Mouse (Mus musculus): Measurements from ENCODE around the gene Zfyve26.

Gene Zfyve26

DNA sequence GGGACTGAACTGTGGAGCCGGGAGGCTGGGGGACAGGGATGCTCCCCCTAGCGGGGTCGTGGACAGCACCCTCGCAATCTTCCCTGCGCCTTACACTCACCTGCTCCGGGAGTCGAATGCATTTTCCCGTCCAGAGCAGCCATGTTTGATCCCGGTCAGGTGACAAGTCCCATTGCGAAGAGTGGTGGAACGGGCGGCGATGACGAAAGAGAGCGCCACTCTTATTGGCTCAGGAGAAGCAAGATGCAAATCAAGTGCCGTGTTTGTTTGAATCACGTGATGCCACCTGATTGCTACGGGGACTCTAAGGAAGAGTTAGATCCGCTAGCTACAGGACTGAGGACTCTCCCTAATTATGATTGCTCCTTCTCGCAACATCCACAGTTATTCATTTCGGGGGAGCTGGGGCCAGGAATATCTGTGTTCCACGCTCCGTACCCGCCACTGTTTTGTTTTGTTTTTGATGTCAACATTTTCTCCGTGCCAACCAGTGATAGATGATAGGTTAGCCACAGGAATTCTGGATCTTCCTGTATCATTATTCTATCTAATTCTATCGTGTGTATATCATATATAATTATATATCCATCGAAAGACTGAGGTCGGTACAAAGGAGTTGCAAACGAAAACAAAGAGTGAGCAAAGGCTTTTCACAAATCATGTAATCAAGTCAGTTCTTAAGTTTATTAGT is at the start of gene Zfyve26:
TSS of gene Zfyve26 (minus strand) at position 179 of the 691 bp plus-strand sequence.
- in situ Hi-C loops (cut with MboI, MseI) = loop anchor here (5.0 kb wide), 1 partner anchor 104 kb away; the partner anchor contains the start of gene Rdh11

DNA sequence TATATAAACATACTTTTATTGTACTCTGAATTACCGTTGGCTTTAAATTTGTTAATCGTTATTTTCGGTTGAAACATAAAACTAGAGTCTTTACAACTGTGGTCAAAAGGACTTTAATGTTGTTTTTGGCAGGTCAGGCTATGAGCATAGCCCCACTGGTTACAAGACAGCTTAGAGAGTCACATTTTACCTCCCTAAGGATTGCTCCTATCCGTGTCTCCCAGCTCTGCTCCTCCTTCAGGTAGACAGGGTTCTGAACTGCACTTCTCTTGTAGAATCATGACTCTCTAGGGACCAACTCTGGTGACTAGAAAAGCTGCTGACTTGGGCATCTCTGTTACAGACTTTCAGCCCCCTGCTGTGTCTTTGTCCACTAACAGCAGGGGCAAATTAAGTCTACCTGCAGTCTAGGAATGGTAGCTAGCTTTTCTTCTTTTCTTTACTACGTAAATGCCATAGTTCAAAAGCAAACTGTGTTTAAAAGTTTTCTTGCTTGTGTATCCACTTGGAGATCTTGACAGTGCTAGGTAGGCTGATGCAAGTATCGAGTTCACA is 45.3 kb upstream of the Zfyve26 start:
- in situ Hi-C loops (cut with MboI, MseI) = no loop called here

- in situ Hi-C loops (cut with MboI, MseI) = no loop called here
These were observed 44.4 kb upstream of the Zfyve26 start for GRCm38 (mm10) chr12:79340513-79340912.

DNA sequence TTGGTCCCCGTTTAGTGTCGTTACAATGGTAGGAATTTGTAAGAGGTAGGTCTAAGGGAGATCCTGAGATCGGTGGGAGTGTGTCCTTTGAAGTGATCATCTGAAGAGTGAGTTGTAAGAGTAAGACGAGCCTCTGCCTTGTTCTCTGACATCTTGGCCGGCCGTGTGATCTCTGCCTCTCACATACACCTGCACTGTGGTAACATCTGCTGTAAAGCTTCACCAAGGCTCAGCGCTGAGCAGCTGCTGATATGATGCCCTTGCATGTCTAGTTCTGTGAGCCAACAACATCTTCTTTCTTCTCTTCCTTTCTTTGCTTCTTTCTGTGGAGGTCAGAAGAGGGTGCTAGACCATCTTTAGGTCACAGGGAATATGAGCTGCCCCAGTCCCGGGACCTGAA is 42.7 kb upstream of the Zfyve26 start:
- in situ Hi-C loops (cut with MboI, MseI) = no loop called here

DNA sequence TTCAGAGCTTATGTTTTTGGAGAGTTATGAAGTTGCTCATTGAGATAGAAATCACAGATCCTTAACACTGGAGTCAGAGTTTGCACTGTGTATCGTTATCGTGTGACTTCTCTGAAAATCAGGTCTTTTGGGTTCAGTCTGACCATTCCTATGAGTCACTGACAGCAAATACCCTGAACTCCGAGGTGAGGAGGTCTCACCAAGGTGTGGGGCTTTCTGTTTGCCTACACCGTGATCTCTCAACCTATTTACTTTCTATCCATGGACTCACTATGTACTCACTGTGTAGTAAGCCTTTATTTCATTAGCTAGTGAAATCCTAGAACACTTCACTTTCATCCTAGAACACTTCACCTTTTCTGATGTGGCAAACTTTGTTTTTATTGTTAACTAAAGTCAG is 35.6 kb upstream of the Zfyve26 start:
- in situ Hi-C loops (cut with MboI, MseI) = no loop called here

DNA sequence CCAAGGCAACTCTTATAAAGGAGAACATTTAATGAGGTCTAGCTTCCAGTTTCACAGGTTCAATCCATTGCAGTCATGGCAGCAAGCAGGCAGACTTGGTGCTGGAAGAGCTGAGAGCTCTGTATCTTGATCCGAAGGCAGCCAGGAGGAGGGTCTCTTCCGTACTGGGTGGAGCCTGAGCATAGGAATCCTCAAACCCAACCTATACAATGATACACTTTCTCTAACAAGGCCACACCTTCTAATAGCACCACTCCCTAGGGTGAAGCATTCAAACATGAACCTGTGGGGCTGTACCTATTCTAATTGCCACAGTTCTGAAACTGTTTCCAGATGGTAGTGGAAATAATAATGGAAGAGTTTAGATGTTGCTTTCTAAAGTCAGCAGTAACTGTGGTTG is 34.5 kb upstream of the Zfyve26 start:
- in situ Hi-C loops (cut with MboI, MseI) = no loop called here

DNA sequence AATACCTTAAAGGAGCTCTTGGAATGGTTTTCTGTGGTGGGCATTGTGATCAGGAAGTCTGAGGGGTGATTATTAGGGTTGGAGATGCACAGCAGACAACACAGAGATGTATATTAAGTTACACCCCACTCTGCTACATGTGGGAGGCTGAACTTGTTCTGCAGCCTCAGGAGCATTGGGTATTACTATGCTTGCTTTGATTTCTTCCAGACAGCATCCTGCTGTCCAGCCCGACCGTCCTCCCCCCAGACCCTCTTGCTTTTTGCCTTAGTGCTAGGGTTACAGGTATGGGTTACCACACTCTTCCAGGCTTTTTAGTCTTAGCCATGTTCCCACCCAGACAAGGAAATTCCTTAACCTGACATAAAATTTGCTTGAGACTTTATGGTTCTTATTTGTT is 31.8 kb upstream of the Zfyve26 start:
- in situ Hi-C loops (cut with MboI, MseI) = loop anchor here (10.0 kb wide), 1 partner anchor 1187 kb away; the partner anchor contains the start of gene Galnt16

DNA sequence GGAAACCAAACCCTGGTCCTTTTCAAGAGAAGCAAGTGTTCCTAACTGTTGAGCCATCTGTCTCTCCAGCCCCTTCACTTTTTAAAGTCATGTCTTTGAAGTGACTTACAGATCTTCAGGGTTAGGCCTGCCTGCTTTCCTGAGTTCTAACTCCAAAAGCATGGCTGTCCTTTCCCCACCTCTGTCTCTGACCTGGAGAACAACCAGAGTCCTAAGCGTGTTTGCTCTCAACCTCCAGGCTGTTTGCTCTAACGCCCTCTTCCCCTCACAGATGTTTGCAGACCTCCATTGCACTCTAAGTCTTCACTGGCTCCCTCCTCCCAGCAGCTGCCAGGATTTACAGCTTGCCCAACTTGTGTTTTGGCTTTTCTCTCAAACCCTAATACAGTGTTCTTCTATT is 30.6 kb upstream of the Zfyve26 start:
- in situ Hi-C loops (cut with MboI, MseI) = loop anchor here (10.0 kb wide), 1 partner anchor 1188 kb away; the partner anchor contains the start of gene Galnt16

DNA sequence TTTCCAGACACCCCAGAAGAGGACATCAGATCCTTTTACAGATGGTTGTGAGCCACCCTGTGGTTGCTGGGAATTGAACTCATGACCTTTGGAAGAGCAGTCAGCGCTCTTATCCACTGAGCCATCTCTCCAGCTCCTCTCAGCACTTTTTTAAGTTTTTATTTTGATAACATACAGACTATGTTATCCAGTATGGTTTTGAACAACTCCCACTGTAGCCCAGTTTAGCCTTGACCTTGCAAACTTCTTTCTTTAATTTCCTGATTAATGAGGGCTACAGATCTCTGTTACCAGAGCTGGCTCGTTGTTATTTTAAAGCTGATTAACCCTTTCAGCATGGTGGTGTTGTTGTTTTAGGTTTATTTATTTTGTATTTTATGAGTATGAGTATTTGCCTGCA is 30.1 kb upstream of the Zfyve26 start:
- in situ Hi-C loops (cut with MboI, MseI) = loop anchor here (10.0 kb wide), 1 partner anchor 1189 kb away; the partner anchor contains the start of gene Galnt16

DNA sequence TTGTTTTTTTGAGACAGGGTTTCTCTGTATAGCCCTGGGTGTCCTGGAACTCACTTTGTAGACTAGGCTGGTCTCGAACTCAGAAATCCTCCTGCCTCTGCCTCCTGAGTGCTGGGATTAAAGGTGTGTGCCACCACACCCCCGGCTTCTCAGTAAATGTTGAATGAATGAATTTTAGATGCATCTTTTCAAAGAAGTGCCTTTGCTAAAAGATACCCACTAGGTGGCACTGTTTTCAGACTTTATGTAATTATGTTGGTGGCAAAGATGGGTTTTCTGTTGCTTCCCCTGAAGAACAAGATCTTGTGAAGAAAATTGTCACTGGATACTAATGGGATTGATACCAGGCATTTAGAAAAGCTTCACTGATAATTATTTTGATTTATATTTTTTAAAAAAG is 26.4 kb upstream of the Zfyve26 start:
- in situ Hi-C loops (cut with MboI, MseI) = loop anchor here (10.0 kb wide), 1 partner anchor 1192 kb away; the partner anchor contains the start of gene Galnt16

- in situ Hi-C loops (cut with MboI, MseI) = loop anchor here (10.0 kb wide), 1 partner anchor 1194 kb away; the partner anchor contains the start of gene Galnt16
These were observed 24.8 kb upstream of the Zfyve26 start for GRCm38 (mm10) chr12:79320895-79321294.

DNA sequence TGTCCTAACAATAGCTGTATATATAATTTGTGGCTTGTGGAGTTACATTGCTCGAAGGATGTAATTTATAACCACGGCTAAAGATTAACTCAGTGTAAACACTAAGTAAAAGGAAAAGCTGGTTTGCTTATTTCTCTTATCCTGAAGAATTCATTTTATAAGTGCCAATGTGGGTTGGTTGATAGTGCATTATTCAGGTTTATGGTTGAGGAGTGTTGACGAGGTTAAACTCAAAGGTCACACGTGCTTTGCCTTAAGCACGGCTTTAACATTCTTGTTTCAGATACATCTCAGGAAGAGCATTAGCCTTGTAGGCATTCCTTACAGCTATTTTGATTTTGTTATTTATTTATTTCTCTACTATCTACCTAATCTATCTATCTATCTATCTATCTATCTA is 21.2 kb upstream of the Zfyve26 start:
- in situ Hi-C loops (cut with MboI, MseI) = no loop called here

- in situ Hi-C loops (cut with MboI, MseI) = no loop called here
These were observed 17.6 kb upstream of the Zfyve26 start for GRCm38 (mm10) chr12:79313721-79314120.

DNA sequence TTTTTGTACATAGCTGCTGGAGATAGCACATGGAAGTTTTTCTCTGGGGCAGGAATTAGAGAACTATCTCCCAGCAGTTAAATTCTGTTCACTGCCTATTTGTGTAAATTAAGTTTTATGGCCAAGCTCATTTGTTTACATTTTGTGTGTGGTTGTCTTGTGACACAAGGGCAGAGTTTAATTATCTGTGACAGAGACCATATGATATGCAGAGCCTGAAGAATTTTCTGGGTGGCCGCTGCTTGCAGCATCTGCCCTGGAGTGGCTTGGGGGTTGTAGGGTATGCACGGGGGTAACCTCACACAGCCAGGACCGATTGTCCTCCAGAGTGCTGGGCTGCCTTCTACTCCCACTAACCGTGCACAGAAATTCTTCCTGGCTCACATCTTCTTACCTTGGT is 9.9 kb upstream of the Zfyve26 start:
- in situ Hi-C loops (cut with MboI, MseI) = no loop called here

GRCm38 (mm10) chr12:79305131-79305530 is 9.0 kb upstream of the Zfyve26 start:
- in situ Hi-C loops (cut with MboI, MseI) = no loop called here

GRCm38 (mm10) chr12:79301802-79302201 is 5.7 kb upstream of the Zfyve26 start:
- in situ Hi-C loops (cut with MboI, MseI) = no loop called here

DNA sequence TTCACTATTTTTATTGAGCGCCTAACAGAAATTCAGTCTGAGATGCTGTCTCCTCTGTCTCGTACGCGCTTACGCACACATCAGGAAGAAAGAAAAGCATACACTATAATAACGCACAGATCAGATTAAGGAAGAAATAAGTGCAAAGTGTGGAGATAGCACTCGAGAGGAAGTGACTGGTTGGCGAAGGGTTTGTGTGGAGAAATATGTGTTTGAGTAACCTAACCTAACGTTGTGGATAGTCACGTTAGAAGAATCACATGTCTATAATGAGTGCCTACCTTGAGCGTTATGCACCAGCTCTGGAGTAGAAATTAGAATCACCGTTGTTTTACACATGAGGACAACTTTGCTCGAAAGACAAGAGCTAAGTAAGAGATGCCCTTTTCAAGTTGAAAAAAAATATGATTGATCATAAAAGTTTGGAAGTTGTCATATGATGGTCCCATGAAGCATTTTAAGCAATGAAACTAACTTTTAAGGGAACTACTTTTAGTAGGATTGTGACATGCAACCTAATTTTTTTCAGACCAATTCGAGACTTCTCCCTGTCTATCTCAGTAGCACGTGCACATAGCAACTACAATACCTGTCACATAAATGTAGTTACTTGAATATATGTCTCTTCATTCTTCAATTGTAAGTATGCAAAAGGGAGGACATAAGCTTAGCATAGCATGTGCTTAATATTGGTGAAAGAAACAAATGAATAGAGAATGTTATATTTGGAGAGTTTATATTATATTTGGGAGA is 2.0 kb upstream of the Zfyve26 start:
- in situ Hi-C loops (cut with MboI, MseI) = loop anchor here (5.0 kb wide), 1 partner anchor 106 kb away; the partner anchor contains the start of gene Rdh11

DNA sequence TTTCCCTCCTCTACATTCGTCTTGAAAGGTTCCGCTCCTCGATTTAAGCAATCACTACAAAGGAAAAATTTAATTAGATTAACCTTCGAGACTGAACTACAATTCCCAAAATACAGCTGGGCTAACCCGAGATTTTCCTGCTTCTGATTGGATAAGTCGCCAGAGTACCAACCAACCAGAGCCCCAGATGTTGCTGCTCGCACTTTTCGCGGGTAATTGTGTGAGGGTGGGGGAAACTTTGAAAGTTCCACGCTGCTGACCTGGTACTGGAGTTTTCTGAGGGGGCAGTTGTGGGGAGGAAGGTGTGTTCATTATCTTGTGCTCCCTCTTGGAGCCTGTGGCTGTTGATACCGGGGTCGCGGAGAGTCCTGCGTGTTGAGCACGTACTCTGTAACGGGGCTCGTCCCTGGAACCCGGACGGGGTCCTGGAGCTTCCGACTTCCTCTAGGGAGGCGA is 1.0 kb upstream of the Zfyve26 start, which contains the start of gene Rad51b:
TSS of gene Rad51b (plus strand) at position 162 of the 456 bp plus-strand sequence.
- in situ Hi-C loops (cut with MboI, MseI) = loop anchor here (5.0 kb wide), 1 partner anchor 105 kb away; the partner anchor contains the start of gene Rdh11

DNA sequence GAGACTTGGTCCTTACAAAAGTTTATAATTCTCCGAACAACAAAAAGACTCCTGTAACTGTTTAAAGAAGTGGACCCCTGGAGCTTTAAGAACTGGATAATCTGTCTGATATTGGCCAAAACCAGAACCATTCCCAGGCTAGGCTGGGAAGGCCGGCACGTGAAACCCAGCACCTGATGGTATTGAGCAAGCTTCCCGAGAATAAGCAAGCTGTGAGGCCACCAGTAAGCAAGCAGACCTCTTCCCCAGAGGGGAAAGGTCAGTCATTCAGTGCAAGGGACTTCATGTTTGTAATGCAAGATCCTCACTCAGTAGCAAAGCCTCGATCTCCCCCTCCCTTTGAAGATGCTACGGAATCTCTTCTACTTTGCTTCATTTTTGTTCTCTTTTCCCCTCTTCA is 3.2 kb downstream of the Zfyve26 start:
- in situ Hi-C loops (cut with MboI, MseI) = no loop called here

- in situ Hi-C loops (cut with MboI, MseI) = no loop called here
These were observed 13.5 kb downstream of the Zfyve26 start for GRCm38 (mm10) chr12:79282595-79282994.

- in situ Hi-C loops (cut with MboI, MseI) = no loop called here
These were observed 16.5 kb downstream of the Zfyve26 start for GRCm38 (mm10) chr12:79279513-79280115.

- in situ Hi-C loops (cut with MboI, MseI) = no loop called here
These were observed 23.5 kb downstream of the Zfyve26 start for GRCm38 (mm10) chr12:79272604-79273003.

All from regulatory T cell (primary cell).